Mouse (Mus musculus): ENCODE results near the gene Timeless. TPM values are rescaled to one million over a fixed set of nuclear protein-coding genes. Genes with fewer than 3 reads are reported as not detected.
"Not testable (repeated sequence)": the region's sequence is repeated elsewhere in the genome, so short reads cannot be mapped to it uniquely, and the experiment has no call there.

Timeless gene
- polyA plus RNA-seq, 1 experiment from 2014 or later = 103 TPM

DNA sequence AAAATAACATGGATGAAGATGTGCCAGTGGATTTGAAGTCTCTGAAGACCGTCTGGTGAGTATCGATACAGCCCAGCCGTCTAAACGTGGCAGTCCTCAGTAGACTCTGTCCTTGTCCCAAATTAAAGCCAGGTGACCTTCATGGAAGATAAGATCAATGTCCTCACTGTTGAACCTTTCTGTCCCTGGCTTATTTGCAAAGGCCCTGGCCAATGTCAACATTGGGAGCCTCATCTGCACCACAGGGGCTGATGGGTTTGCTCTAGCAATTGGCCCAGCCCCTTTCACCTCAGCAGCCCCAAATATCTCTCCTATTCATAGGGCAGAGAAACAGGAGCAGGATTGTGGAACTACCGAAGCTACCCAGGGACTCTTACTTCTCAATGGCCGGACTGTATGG, 36.5 kb downstream of the Timeless start, which contains the start of gene Apof:
Gene Apof (plus strand): TSS at position 301 of the 400 bp plus-strand sequence.
- no peak within 1 kb of the TSS for H3K27ac ChIP-seq (replicated peaks)
- H3K4me1 ChIP-seq = peaks cover 15% of the 10 kb centered on the region
- 71% methylated on average over 6 of the region's 6 CpGs for WGBS
- H3K9me3 ChIP-seq = no peaks in the 10 kb centered on the region
- H3K27me3 ChIP-seq (replicated peaks; ENCODE audit: low read depth, poor library complexity, severe bottlenecking) = peaks cover 8% of the 10 kb centered on the region; the same call in 1 of the 2 replicates
- peak within 1 kb of the TSS; percentile 4; the same call in 1 of the 2 replicates for H3K4me3 ChIP-seq
- DNase-seq (ENCODE audit: low spot score) = no peak
- H3K36me3 ChIP-seq (replicated peaks) = no peaks in the 10 kb centered on the region; the same call in 1 of the 2 replicates

DNA sequence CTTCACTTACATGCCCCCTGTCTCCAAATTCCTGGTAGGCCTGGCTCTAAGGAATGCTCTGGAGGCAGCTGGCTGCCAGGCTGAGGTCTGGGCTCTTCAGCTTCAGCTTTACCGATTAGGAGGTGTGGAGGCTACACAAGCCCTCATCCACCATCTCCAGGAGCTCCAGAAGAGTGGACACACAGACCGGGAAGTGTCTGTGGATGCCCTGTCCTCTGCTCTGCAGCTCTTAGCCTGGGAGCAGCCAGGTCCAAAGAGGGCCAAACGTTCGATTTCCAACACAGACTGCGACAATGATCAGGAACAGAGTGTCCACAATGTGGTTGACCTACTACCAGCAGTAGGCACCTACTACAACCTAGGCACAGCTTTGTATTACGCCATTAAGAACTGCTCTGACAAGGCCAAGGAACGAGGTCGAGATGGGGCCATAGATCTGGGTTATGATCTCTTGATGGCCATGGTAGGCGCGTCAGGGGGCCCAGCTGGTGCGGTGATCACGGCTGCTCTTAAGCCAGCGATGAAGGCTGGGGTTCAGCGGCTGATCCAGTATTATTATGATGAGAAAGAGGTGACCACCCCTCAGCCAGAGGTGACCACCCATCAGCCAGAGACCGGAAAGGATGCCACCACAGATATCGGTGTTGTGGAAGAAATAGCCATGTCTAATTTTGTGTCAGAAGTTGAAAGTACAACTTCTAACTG, 37.5 kb downstream of the Timeless start:
- Histone ChIP-seq H3K27me3 (replicated peaks; ENCODE audit: low read depth, poor library complexity, severe bottlenecking) (peaks cover 8% of the 10 kb centered on the region; the same call in 1 of the 2 replicates), H3K4me3 (peak overlapping the region; percentile 4; the same call in 1 of the 2 replicates), H3K9me3 (no peaks in the 10 kb centered on the region), H3K27ac (replicated peaks) (no peak overlapping the region), H3K36me3 (replicated peaks) (no peaks in the 10 kb centered on the region; the same call in 1 of the 2 replicates), H3K4me1 (peaks cover 15% of the 10 kb centered on the region)
- 88% methylated on average over 16 of the region's 16 CpGs for WGBS
- no peak for DNase-seq (ENCODE audit: low spot score)

GRCm38 (mm10) chr10:128270287-128270841, 38.5 kb downstream of the Timeless start, which contains the start of gene Stat2:
Stat2 (plus strand) TSS chr10:128270559.
- Histone ChIP-seq H3K36me3 (replicated peaks) (no peaks in the 10 kb centered on the region; the same call in 1 of the 2 replicates), H3K4me1 (peaks cover 15% of the 10 kb centered on the region), H3K4me3 (peak within 1 kb of the TSS; percentile 87), H3K27me3 (replicated peaks; ENCODE audit: low read depth, poor library complexity, severe bottlenecking) (peaks cover 8% of the 10 kb centered on the region; the same call in 1 of the 2 replicates), H3K27ac (replicated peaks) (peak within 1 kb of the TSS; percentile 86), H3K9me3 (no peaks in the 10 kb centered on the region)
- peak; percentile 97 for DNase-seq (ENCODE audit: low spot score)
- whole genome bisulfite sequencing = under 1% methylated on average over 43 of the region's 43 CpGs

GRCm38 (mm10) chr10:128270866-128271265, 39.0 kb downstream of the Timeless start:
- Histone ChIP-seq H3K36me3 (replicated peaks) (no peaks in the 10 kb centered on the region; the same call in 1 of the 2 replicates), H3K4me3 (peak overlapping the region; percentile 87), H3K27ac (replicated peaks) (peak overlapping the region; percentile 86), H3K4me1 (peaks cover 15% of the 10 kb centered on the region), H3K27me3 (replicated peaks; ENCODE audit: low read depth, poor library complexity, severe bottlenecking) (peaks cover 8% of the 10 kb centered on the region; the same call in 1 of the 2 replicates), H3K9me3 (no peaks in the 10 kb centered on the region)
- 50% methylated on average over 7 of the region's 7 CpGs for WGBS
- DNase-seq (ENCODE audit: low spot score) = no peak

DNA sequence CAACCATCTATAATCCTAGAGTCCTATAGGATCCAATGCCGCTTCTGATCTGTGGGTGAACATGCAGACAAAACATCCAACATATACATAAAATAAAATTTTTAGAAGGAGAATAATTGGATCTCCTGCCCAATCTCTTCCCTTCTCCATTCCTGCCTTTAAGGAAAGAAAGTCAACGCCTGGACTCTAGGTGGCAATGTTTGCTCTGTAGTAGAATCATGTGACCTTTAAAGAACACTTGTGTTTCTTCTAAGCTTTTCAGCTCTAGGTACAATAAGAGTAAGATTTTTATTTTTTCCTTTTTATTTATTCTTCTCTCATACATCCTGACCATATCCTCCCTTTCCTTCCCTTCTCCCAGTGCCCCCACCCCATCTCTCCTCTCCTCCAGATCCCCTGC, 40.0 kb downstream of the Timeless start:
- H3K4me1 ChIP-seq = peaks cover 15% of the 10 kb centered on the region
- no peak overlapping the region for H3K4me3 ChIP-seq
- DNase-seq (ENCODE audit: low spot score) = no peak
- no peak overlapping the region for H3K27ac ChIP-seq (replicated peaks)
- 66% methylated on average over 2 of the region's 2 CpGs for WGBS
- H3K9me3 ChIP-seq = no peaks in the 10 kb centered on the region
- H3K36me3 ChIP-seq (replicated peaks) = peaks cover 6% of the 10 kb centered on the region; the same call in 1 of the 2 replicates
- H3K27me3 ChIP-seq (replicated peaks; ENCODE audit: low read depth, poor library complexity, severe bottlenecking) = peaks cover 8% of the 10 kb centered on the region; the same call in 1 of the 2 replicates

GRCm38 (mm10) chr10:128272819-128273439, 41.1 kb downstream of the Timeless start:
- H3K27me3 ChIP-seq (replicated peaks; ENCODE audit: low read depth, poor library complexity, severe bottlenecking); H3K27ac ChIP-seq (replicated peaks); DNase-seq (ENCODE audit: low spot score); H3K4me3 ChIP-seq; H3K9me3 ChIP-seq: not testable (repeated sequence)
- Histone ChIP-seq H3K4me1 (peaks cover 15% of the 10 kb centered on the region), H3K36me3 (replicated peaks) (peaks cover 15% of the 10 kb centered on the region; the same call in 1 of the 2 replicates)
- WGBS = 72% methylated on average over 7 of the region's 7 CpGs

DNA sequence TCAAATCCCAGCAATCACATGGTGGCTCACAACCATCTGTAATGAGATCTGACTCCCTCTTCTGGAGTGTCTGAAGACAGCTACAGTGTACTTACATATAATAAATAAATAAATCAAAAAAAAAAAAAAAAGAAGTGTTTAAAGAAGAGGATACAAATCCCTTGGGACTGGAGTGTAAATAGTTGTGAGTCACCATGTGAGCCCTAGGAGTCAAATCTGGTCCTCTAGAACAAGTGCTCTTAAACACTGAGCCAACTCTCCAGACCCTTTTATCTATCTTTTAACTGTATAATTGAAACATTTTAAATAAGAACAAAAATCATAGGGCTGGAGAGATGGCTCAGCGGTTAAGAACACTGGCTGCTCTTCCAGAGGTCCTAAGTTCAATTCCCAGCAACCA, 43.5 kb downstream of the Timeless start:
- DNase-seq (ENCODE audit: low spot score) = not testable (repeated sequence)

GRCm38 (mm10) chr10:128278158-128278557, 46.3 kb downstream of the Timeless start:
- no peaks in the 10 kb centered on the region for H3K27me3 ChIP-seq (replicated peaks; ENCODE audit: low read depth, poor library complexity, severe bottlenecking)
- no peaks in the 10 kb centered on the region for H3K9me3 ChIP-seq
- WGBS = 57% methylated on average over 6 of the region's 6 CpGs
- H3K4me3 ChIP-seq = no peak overlapping the region
- no peak for DNase-seq (ENCODE audit: low spot score)
- H3K36me3 ChIP-seq (replicated peaks) = peaks cover 64% of the 10 kb centered on the region
- H3K27ac ChIP-seq (replicated peaks) = no peak overlapping the region
- peaks cover 7% of the 10 kb centered on the region; the same call in 1 of the 2 replicates for H3K4me1 ChIP-seq

More for the DNA sequence above, 43.5 kb downstream of the Timeless start:
- peaks cover 37% of the 10 kb centered on the region for H3K36me3 ChIP-seq (replicated peaks)
- not testable (repeated sequence) for H3K4me3 ChIP-seq; H3K27ac ChIP-seq (replicated peaks); H3K27me3 ChIP-seq (replicated peaks; ENCODE audit: low read depth, poor library complexity, severe bottlenecking); H3K9me3 ChIP-seq
- WGBS = 96% methylated on average over 1 of the region's 1 CpGs
- H3K4me1 ChIP-seq = peaks cover 13% of the 10 kb centered on the region

DNA sequence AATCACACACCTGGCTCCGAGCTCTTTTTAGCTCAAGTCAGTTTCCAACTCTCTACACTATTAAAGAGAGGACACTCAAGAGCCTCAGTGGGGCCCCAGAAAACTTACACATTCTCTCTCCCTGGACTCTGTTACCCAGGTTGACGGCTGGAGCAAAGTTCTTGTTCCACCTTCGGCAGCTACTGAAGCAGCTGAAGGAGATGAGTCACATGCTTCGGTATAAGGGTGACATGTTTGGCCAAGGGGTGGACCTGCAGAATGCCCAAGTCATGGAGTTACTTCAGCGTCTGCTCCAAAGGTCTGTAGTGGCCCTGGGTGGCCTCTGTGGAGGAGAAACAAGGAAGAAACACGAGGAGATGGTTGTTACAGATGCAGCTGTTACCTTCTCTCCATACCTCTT, 49.1 kb downstream of the Timeless start:
- no peak overlapping the region for H3K4me3 ChIP-seq
- H3K27me3 ChIP-seq (replicated peaks; ENCODE audit: low read depth, poor library complexity, severe bottlenecking) = no peaks in the 10 kb centered on the region
- H3K9me3 ChIP-seq = no peaks in the 10 kb centered on the region
- DNase-seq (ENCODE audit: low spot score) = no peak
- no peak overlapping the region for H3K27ac ChIP-seq (replicated peaks)
- peaks cover 89% of the 10 kb centered on the region for H3K36me3 ChIP-seq (replicated peaks)
- peaks cover 7% of the 10 kb centered on the region for H3K4me1 ChIP-seq
- WGBS = 90% methylated on average over 6 of the region's 6 CpGs

DNA sequence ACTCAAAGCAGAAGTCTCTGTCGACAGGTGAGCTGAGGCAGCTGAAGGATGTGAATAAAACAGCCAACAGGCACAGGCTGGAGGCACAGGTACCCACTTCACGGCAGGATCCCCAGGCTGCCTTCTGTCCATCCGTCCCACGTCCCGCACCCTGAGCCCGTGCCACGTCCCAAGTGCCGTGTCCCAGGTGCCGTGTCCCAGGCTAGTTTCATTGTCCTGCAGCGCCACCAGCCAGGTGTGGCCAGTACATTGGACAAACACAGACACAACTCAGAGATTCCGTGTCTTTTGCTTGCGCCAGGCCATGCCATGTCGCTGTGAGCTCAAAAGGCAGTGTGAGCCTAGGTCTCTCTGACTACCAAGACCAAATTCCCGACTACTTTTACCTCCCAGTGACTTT, 49.8 kb downstream of the Timeless start:
- Histone ChIP-seq H3K9me3 (no peaks in the 10 kb centered on the region), H3K36me3 (replicated peaks) (peaks cover 88% of the 10 kb centered on the region), H3K4me1 (peaks cover 15% of the 10 kb centered on the region), H3K27me3 (replicated peaks; ENCODE audit: low read depth, poor library complexity, severe bottlenecking) (no peaks in the 10 kb centered on the region), H3K27ac (replicated peaks) (no peak overlapping the region), H3K4me3 (no peak overlapping the region)
- no peak for DNase-seq (ENCODE audit: low spot score)
- WGBS = 94% methylated on average over 14 of the region's 14 CpGs

- H3K27me3 ChIP-seq (replicated peaks; ENCODE audit: low read depth, poor library complexity, severe bottlenecking) = no peaks in the 10 kb centered on the region
- H3K36me3 ChIP-seq (replicated peaks) = peaks cover 76% of the 10 kb centered on the region
- H3K27ac ChIP-seq (replicated peaks) = no peak overlapping the region
- DNase-seq (ENCODE audit: low spot score) = no peak
- H3K9me3 ChIP-seq = no peaks in the 10 kb centered on the region
- H3K4me3 ChIP-seq = no peak overlapping the region
- 89% methylated on average over 20 of the region's 20 CpGs for WGBS
- peaks cover 17% of the 10 kb centered on the region for H3K4me1 ChIP-seq
These were observed 51.1 kb downstream of the Timeless start for GRCm38 (mm10) chr10:128282886-128283450.
